Mouse (Mus musculus): Measurements from ENCODE around the gene Ube2l6. TPM values are rescaled to one million over a fixed set of nuclear protein-coding genes. Genes with fewer than 3 reads are reported as not detected.

Ube2l6 gene
- total and polyA plus RNA-seq, 3 experiments: 2.5 to 74.5 (median 22.5) TPM

GRCm38 (mm10) chr2:84783840-84784566 is 14.6 kb upstream of the Ube2l6 start:
- Histone ChIP-seq H3K4me3 (ENCODE audit: low read depth, low read length) (no peak overlapping the region), H3K27me3 (ENCODE audit: insufficient read depth, low read length) (peaks cover 9% of the 10 kb centered on the region), H3K9me3 (replicated peaks) (no peaks in the 10 kb centered on the region), H3K36me3 (replicated peaks) (no peaks in the 10 kb centered on the region), H3K4me1 (ENCODE audit: insufficient read depth, low read depth, low read length) (no peaks in the 10 kb centered on the region)
- ATAC-seq (ENCODE audit: extremely low read depth, insufficient number of reproducible peaks, low FRiP score, poor library complexity, severe bottlenecking) (no peak), DNase-seq (ENCODE audit: low spot score) (no peak)
- TF ChIP-seq TAL1 (conservative IDR thresholded peaks at IDR 0.05; ENCODE audit: low read depth, low read length) (no peak), GATA1 (IDR thresholded peaks at IDR 0.05; ENCODE audit: borderline replicate concordance, low read length) (no peak), CTCF (IDR thresholded peaks at IDR 0.05; ENCODE audit: low read depth, low read length) (no peak), POLR2AphosphoS5 (IDR thresholded peaks at IDR 0.05; ENCODE audit: insufficient replicate concordance, low read depth, low read length) (no peak), GATA2 (IDR thresholded peaks at IDR 0.05; ENCODE audit: borderline replicate concordance, low read depth, low read length) (no peak)

GRCm38 (mm10) chr2:84788316-84788715 is 10.3 kb upstream of the Ube2l6 start:
- H3K9me3 ChIP-seq (replicated peaks): no peaks in the 10 kb centered on the region
- TF ChIP-seq GATA1 (IDR thresholded peaks at IDR 0.05; ENCODE audit: borderline replicate concordance, low read length) (no peak), POLR2AphosphoS5 (IDR thresholded peaks at IDR 0.05; ENCODE audit: insufficient replicate concordance, low read depth, low read length) (no peak), TAL1 (conservative IDR thresholded peaks at IDR 0.05; ENCODE audit: low read depth, low read length) (no peak), CTCF (IDR thresholded peaks at IDR 0.05; ENCODE audit: low read depth, low read length) (no peak), GATA2 (IDR thresholded peaks at IDR 0.05; ENCODE audit: borderline replicate concordance, low read depth, low read length) (no peak)
- ATAC-seq (ENCODE audit: extremely low read depth, insufficient number of reproducible peaks, low FRiP score, poor library complexity, severe bottlenecking): no peak
- H3K4me1 ChIP-seq (ENCODE audit: insufficient read depth, low read depth, low read length): peaks cover 3% of the 10 kb centered on the region
- H3K27me3 ChIP-seq (ENCODE audit: insufficient read depth, low read length): peaks cover 11% of the 10 kb centered on the region; the same call in 1 of the 2 replicates
- DNase-seq (ENCODE audit: low spot score): no peak
- no peak overlapping the region for H3K4me3 ChIP-seq (ENCODE audit: low read depth, low read length)
- no peaks in the 10 kb centered on the region for H3K36me3 ChIP-seq (replicated peaks)

GRCm38 (mm10) chr2:84790418-84790817 is 8.2 kb upstream of the Ube2l6 start:
- ATAC-seq (ENCODE audit: extremely low read depth, insufficient number of reproducible peaks, low FRiP score, poor library complexity, severe bottlenecking) (no peak), DNase-seq (ENCODE audit: low spot score) (no peak)
- Histone ChIP-seq H3K9me3 (replicated peaks) (peaks cover 14% of the 10 kb centered on the region), H3K36me3 (replicated peaks) (no peaks in the 10 kb centered on the region), H3K27me3 (ENCODE audit: insufficient read depth, low read length) (peaks cover 11% of the 10 kb centered on the region; the same call in 1 of the 2 replicates), H3K4me1 (ENCODE audit: insufficient read depth, low read depth, low read length) (peaks cover 15% of the 10 kb centered on the region), H3K4me3 (ENCODE audit: low read depth, low read length) (no peak overlapping the region)
- no peak for TF ChIP-seq POLR2AphosphoS5 (IDR thresholded peaks at IDR 0.05; ENCODE audit: insufficient replicate concordance, low read depth, low read length)
- TF ChIP-seq GATA2 (IDR thresholded peaks at IDR 0.05; ENCODE audit: borderline replicate concordance, low read depth, low read length): no peak
- no peak for TF ChIP-seq GATA1 (IDR thresholded peaks at IDR 0.05; ENCODE audit: borderline replicate concordance, low read length)
- no peak for TF ChIP-seq CTCF (IDR thresholded peaks at IDR 0.05; ENCODE audit: low read depth, low read length)
- TF ChIP-seq TAL1 (conservative IDR thresholded peaks at IDR 0.05; ENCODE audit: low read depth, low read length): no peak

- Histone ChIP-seq H3K27me3 (ENCODE audit: insufficient read depth, low read length) (peaks cover 8% of the 10 kb centered on the region; the same call in 1 of the 2 replicates), H3K4me1 (ENCODE audit: insufficient read depth, low read depth, low read length) (peaks cover 15% of the 10 kb centered on the region), H3K36me3 (replicated peaks) (no peaks in the 10 kb centered on the region), H3K9me3 (replicated peaks) (peaks cover 19% of the 10 kb centered on the region), H3K4me3 (ENCODE audit: low read depth, low read length) (no peak overlapping the region)
- DNase-seq (ENCODE audit: low spot score): no peak
- TF ChIP-seq GATA1 (IDR thresholded peaks at IDR 0.05; ENCODE audit: borderline replicate concordance, low read length) (no peak), POLR2AphosphoS5 (IDR thresholded peaks at IDR 0.05; ENCODE audit: insufficient replicate concordance, low read depth, low read length) (no peak), TAL1 (conservative IDR thresholded peaks at IDR 0.05; ENCODE audit: low read depth, low read length) (no peak), CTCF (IDR thresholded peaks at IDR 0.05; ENCODE audit: low read depth, low read length) (no peak), GATA2 (IDR thresholded peaks at IDR 0.05; ENCODE audit: borderline replicate concordance, low read depth, low read length) (no peak)
- ATAC-seq (ENCODE audit: extremely low read depth, insufficient number of reproducible peaks, low FRiP score, poor library complexity, severe bottlenecking): no peak
These were observed 6.1 kb upstream of the Ube2l6 start for GRCm38 (mm10) chr2:84792516-84792915.

- H3K9me3 ChIP-seq (replicated peaks): peaks cover 19% of the 10 kb centered on the region
- no peaks in the 10 kb centered on the region for H3K36me3 ChIP-seq (replicated peaks)
- H3K4me3 ChIP-seq (ENCODE audit: low read depth, low read length): no peak overlapping the region
- peak; percentile 54; the same call in 1 of the 2 replicates for ATAC-seq (ENCODE audit: extremely low read depth, insufficient number of reproducible peaks, low FRiP score, poor library complexity, severe bottlenecking)
- H3K4me1 ChIP-seq (ENCODE audit: insufficient read depth, low read depth, low read length): peaks cover 19% of the 10 kb centered on the region
- no peak for TF ChIP-seq POLR2AphosphoS5 (IDR thresholded peaks at IDR 0.05; ENCODE audit: insufficient replicate concordance, low read depth, low read length)
- no peak for TF ChIP-seq CTCF (IDR thresholded peaks at IDR 0.05; ENCODE audit: low read depth, low read length)
- no peak for TF ChIP-seq GATA1 (IDR thresholded peaks at IDR 0.05; ENCODE audit: borderline replicate concordance, low read length)
- no peak for TF ChIP-seq GATA2 (IDR thresholded peaks at IDR 0.05; ENCODE audit: borderline replicate concordance, low read depth, low read length)
- TF ChIP-seq TAL1 (conservative IDR thresholded peaks at IDR 0.05; ENCODE audit: low read depth, low read length): peak; percentile 36
- peaks cover 6% of the 10 kb centered on the region; the same call in 1 of the 2 replicates for H3K27me3 ChIP-seq (ENCODE audit: insufficient read depth, low read length)
- DNase-seq (ENCODE audit: low spot score): no peak
These were observed 5.5 kb upstream of the Ube2l6 start for GRCm38 (mm10) chr2:84793154-84793553.

- peaks cover 26% of the 10 kb centered on the region for H3K4me1 ChIP-seq (ENCODE audit: insufficient read depth, low read depth, low read length)
- TF ChIP-seq CTCF (IDR thresholded peaks at IDR 0.05; ENCODE audit: low read depth, low read length) (no peak), GATA1 (IDR thresholded peaks at IDR 0.05; ENCODE audit: borderline replicate concordance, low read length) (no peak), TAL1 (conservative IDR thresholded peaks at IDR 0.05; ENCODE audit: low read depth, low read length) (no peak), POLR2AphosphoS5 (IDR thresholded peaks at IDR 0.05; ENCODE audit: insufficient replicate concordance, low read depth, low read length) (no peak), GATA2 (IDR thresholded peaks at IDR 0.05; ENCODE audit: borderline replicate concordance, low read depth, low read length) (no peak)
- no peaks in the 10 kb centered on the region for H3K36me3 ChIP-seq (replicated peaks)
- H3K9me3 ChIP-seq (replicated peaks): peaks cover 19% of the 10 kb centered on the region
- no peak for ATAC-seq (ENCODE audit: extremely low read depth, insufficient number of reproducible peaks, low FRiP score, poor library complexity, severe bottlenecking)
- no peak for DNase-seq (ENCODE audit: low spot score)
- H3K27me3 ChIP-seq (ENCODE audit: insufficient read depth, low read length): peaks cover 6% of the 10 kb centered on the region; the same call in 1 of the 2 replicates
- no peak overlapping the region for H3K4me3 ChIP-seq (ENCODE audit: low read depth, low read length)
These were observed 4.8 kb upstream of the Ube2l6 start for GRCm38 (mm10) chr2:84793871-84794270.
